Mouse (Mus musculus) T-helper 17 cell (primary cell): ENCODE data around the gene Vmn1r221.
"Not testable (repeated sequence)": the region's sequence is repeated elsewhere in the genome, so short reads cannot be mapped to it uniquely, and the experiment has no call there.

ENCODE experiments used
- in situ Hi-C, 2 experiments: fragments of 300-600 bp; cut with MboI, MseI; formaldehyde crosslinking; loops; 1 replicate in 1 of 2; 2 replicates in 1 of 2; pipeline ENCODE4 v1.15.1; 2025; ENCODE audit warnings: high pct_unique_total_duplicates in 2 of 2

Vmn1r221 gene

GRCm38 (mm10) chr13:23213827-23214226, at the start of gene Vmn1r221:
Gene Vmn1r221, plus strand, starts transcription at chr13:23214127.
- in situ Hi-C loops = loop anchor here (5.0 kb wide), 1 partner anchor 1107 kb away; the partner anchor contains the start of gene Vmn1r189 (in 2 of the 2)

GRCm38 (mm10) chr13:23166471-23166870, 47.5 kb upstream of the Vmn1r221 start:
- in situ Hi-C loops = not testable (repeated sequence)

DNA sequence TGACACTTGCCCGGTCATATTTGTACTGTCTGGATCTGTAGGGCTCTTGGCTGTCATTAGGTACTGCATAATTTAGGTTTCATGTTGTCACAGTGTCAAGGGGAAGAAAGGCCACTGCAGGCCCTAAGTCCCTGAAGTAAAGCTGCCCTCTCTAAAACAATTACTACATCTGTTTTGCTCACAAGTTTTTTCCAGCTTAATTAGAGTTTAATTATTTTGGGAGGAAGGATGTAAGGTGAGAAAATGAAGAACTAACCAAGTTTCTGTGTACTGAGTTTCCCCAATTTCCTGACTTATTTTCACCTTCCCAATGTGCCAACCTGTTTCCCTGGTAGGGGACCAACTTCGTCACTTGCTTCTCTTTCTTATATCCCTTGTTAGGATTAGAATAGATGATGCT, 26.1 kb upstream of the Vmn1r221 start, which contains the start of gene Vmn1r220:
TSS of gene Vmn1r220 (minus strand) at position 101 of the 400 bp plus-strand sequence.
- in situ Hi-C loops = loop anchor here in 1 of 2 experiments (10.0 kb wide), 1 partner anchor 1293 kb away; no protein-coding TSS in a partner anchor

- in situ Hi-C loops = not testable (repeated sequence)
Observed at GRCm38 (mm10) chr13:23203885-23204284, 10.0 kb upstream of the Vmn1r221 start.

DNA sequence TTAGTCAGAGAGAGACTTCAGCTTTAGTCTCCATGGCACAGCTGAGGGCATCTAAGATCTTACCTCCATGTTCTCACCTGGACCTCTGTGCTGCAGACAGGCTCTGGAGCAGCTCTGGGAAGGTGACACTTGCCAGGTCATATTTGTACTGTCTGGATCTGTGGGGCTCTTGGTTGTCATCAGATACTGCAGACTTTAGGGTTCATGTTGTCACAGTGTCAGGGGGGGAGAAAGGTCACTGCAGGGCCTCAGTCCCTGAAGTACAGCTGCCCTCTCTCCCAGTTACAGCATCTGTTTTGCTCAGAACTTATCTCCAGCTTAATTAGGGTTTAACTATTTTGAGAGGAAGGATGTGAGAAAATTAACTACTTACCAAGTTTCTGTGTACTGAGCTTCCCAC, 21.9 kb downstream of the Vmn1r221 start, which contains the start of gene Vmn1r222:
TSS of gene Vmn1r222 (minus strand) at position 101 of the 400 bp plus-strand sequence.
- in situ Hi-C loops = not testable (repeated sequence)

- in situ Hi-C loops = not testable (repeated sequence)
Observed at GRCm38 (mm10) chr13:23246834-23247233, 32.9 kb downstream of the Vmn1r221 start, which contains the start of gene Vmn1r223. Gene Vmn1r223, plus strand, starts transcription at chr13:23247134.

DNA sequence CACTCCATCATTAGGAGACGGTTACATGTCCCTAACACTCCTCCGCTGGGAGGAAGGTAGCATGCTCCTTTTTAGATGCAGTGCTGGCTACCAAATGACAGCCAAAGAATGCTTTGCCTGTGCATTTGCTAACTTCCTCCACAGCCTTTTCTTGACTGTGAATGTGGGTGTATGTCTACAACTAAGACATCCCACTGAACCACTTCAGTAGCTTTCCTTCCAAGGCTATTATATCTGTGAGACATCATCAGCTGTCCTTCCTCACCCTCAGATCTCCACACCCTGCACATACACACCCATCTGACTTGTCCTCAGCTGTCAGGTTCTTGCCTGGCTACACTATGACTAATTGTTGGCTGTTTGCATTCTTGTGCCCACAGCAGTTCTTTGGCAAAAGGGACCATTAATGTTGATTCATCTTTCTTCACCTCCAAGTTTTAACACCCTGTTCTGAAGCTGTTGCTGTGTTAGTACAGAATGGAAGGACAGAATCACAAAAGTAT, 44.7 kb downstream of the Vmn1r221 start:
- in situ Hi-C loops = loop anchor here (5.0 kb wide), 1 partner anchor 1121 kb away; no protein-coding TSS in a partner anchor

DNA sequence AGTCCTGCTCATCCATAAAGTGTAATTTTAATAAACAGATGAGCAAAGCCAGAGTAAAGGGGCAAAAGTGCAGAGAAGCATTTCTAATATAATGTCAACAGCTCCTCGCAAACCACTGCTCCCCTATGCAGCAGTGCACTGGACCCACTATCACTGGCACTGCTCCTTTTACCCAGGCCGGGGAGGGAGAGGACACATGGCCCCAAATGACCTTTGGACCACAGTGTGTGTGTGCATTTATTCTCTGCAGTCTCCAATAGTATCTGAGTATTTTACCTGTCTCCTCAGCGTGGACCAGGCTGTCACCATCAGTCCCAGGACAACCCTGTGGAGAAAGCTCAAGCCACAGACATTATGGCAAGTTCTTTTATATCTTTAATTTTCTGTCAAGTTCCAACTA, 54.7 kb downstream of the Vmn1r221 start:
- in situ Hi-C loops = not testable (repeated sequence)

DNA sequence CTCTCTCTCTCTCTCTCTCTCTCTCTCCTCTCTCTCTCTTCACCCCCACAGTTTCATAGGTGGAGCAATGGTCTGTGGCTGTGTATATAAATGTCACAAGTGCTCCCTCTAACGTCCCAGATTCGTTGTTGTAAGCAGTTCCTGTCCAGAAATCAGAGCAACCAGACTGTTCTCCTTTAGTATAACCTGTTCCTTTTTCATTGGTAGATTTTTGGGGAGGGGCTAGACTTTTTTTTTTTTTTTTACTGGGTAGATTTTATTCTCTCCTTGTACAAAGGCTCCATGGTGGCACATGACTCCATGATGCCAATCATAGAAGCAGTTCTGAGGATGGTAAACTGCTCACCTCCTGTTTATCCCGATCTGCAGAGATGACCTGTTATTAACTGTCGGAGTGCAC, 55.2 kb downstream of the Vmn1r221 start:
- in situ Hi-C loops = not testable (repeated sequence)

GRCm38 (mm10) chr13:23269681-23270080, 55.8 kb downstream of the Vmn1r221 start:
- in situ Hi-C loops = no loop called here

- in situ Hi-C loops = no loop called here
Observed at GRCm38 (mm10) chr13:23270321-23271101, 56.6 kb downstream of the Vmn1r221 start.
